In genomic region chr1:164316697-164317096, GRCm38 (mm10) we compare ENCODE assay signal across 8 mouse cellular contexts. TPM values are rescaled to one million over a fixed set of nuclear protein-coding genes. Genes with fewer than 3 reads are reported as not detected.
DNase-seq lines count a peak whose midpoint lies in the region; ATAC-seq and TF ChIP-seq lines count a peak whose summit lies in the region.

No protein-coding gene starts in this region.

- TF ChIP-seq POLR2A in liver, adult 2 months (IDR thresholded peaks at IDR 0.05; ENCODE audit: extremely low read depth, insufficient read depth, low read length): no peak

- no peak overlapping the region for H3K9ac ChIP-seq in forebrain, embryonic 13.5 days
- no peak overlapping the region for H3K9ac ChIP-seq in hindbrain, embryonic 16.5 days (ENCODE audit: low read depth, low read length)
- H3K9ac ChIP-seq in liver, adult 2 months (ENCODE audit: low read depth, low read length): no peak overlapping the region
- no peak overlapping the region for H3K9ac ChIP-seq in neural tube, embryonic 11.5 days (ENCODE audit: low read length)

- H3K79me2 ChIP-seq in liver, adult 2 months (ENCODE audit: control insufficient read depth, insufficient read depth, low read length): no peaks in the 10 kb centered on the region

- H3K27ac ChIP-seq in forebrain, embryonic 13.5 days: no peak overlapping the region
- no peak overlapping the region for H3K27ac ChIP-seq in hindbrain, embryonic 16.5 days (ENCODE audit: low read depth, low read length)
- no peak overlapping the region for H3K27ac ChIP-seq in liver, adult 2 months (replicated peaks; ENCODE audit: insufficient read depth, low read depth, low read length)
- no peak overlapping the region for H3K27ac ChIP-seq in neural tube, embryonic 11.5 days (ENCODE audit: low read depth, low read length)

- WGBS in forebrain, embryonic 13.5 days: 30% methylated on average over 3 of the region's 3 CpGs
- 33% methylated on average over 3 of the region's 3 CpGs for WGBS in hindbrain, embryonic 16.5 days
- 20% methylated on average over 3 of the region's 3 CpGs for WGBS in liver, adult 2 months
- WGBS in neural tube, embryonic 11.5 days: 44% methylated on average over 3 of the region's 3 CpGs

- H3K4me1 ChIP-seq in forebrain, embryonic 13.5 days: 0 out of 2 replicates have a peak, but pooled peaks cover 7% of the 10 kb centered on the region
- no peaks in the 10 kb centered on the region for H3K4me1 ChIP-seq in hindbrain, embryonic 16.5 days (ENCODE audit: control insufficient read depth, insufficient read depth, low read depth, low read length)
- no peaks in the 10 kb centered on the region for H3K4me1 ChIP-seq in liver, adult 2 months (ENCODE audit: control insufficient read depth, insufficient read depth, low read length)
- no peaks in the 10 kb centered on the region for H3K4me1 ChIP-seq in neural tube, embryonic 11.5 days (ENCODE audit: control insufficient read depth, insufficient read depth, low read length)

- H3K36me3 ChIP-seq in forebrain, embryonic 13.5 days (ENCODE audit: poor library complexity, severe bottlenecking): peaks cover 11% of the 10 kb centered on the region
- H3K36me3 ChIP-seq in hindbrain, embryonic 16.5 days (ENCODE audit: control insufficient read depth, insufficient read depth, low read length): no peaks in the 10 kb centered on the region; the same call in 1 of the 2 replicates
- H3K36me3 ChIP-seq in liver, adult 2 months (ENCODE audit: control insufficient read depth, insufficient read depth, low read length): no peaks in the 10 kb centered on the region
- no peaks in the 10 kb centered on the region for H3K36me3 ChIP-seq in neural tube, embryonic 11.5 days (ENCODE audit: control insufficient read depth, insufficient read depth, low read length)

- no peaks in the 10 kb centered on the region for H3K9me3 ChIP-seq in forebrain, embryonic 13.5 days (replicated peaks)
- H3K9me3 ChIP-seq in hindbrain, embryonic 16.5 days (ENCODE audit: control insufficient read depth, low read length): no peaks in the 10 kb centered on the region
- no peaks in the 10 kb centered on the region for H3K9me3 ChIP-seq in neural tube, embryonic 11.5 days (ENCODE audit: control insufficient read depth, low read length)

- H3K27me3 ChIP-seq in forebrain, embryonic 13.5 days: no peaks in the 10 kb centered on the region
- H3K27me3 ChIP-seq in hindbrain, embryonic 16.5 days (replicated peaks; ENCODE audit: control insufficient read depth, insufficient read depth, low read length): no peaks in the 10 kb centered on the region
- no peaks in the 10 kb centered on the region for H3K27me3 ChIP-seq in liver, adult 2 months (ENCODE audit: control insufficient read depth, insufficient read depth, low read length)
- no peaks in the 10 kb centered on the region for H3K27me3 ChIP-seq in neural tube, embryonic 11.5 days (ENCODE audit: control insufficient read depth, insufficient read depth, low read length)

- peak; percentile 46 for DNase-seq in ovary, postnatal 10 days (ENCODE audit: low spot score)
- DNase-seq in ovary, adult 18-20 months (ENCODE audit: low spot score): no peak
- DNase-seq in c-Kit-positive CD71-positive TER-119-positive erythroid progenitor cells, embryonic 14.5 days (ENCODE audit: low spot score): peak; percentile 75
- DNase-seq in liver, adult 2 months (ENCODE audit: extremely low read depth, low read depth, low spot score): peak; percentile 50
- DNase-seq in neural tube, embryonic 11.5 days (ENCODE audit: low spot score): peak; percentile 79
- DNase-seq in thymus, adult 18-20 months: peak; percentile 12 to 25

- peak; percentile 68 for TF ChIP-seq CTCF in liver, adult 2 months (IDR thresholded peaks at IDR 0.05; ENCODE audit: low read depth, low read length)

- H3K4me2 ChIP-seq in forebrain, embryonic 13.5 days: no peak overlapping the region
- H3K4me2 ChIP-seq in hindbrain, embryonic 16.5 days (ENCODE audit: low read length): no peak overlapping the region
- H3K4me2 ChIP-seq in neural tube, embryonic 11.5 days (ENCODE audit: low read depth): no peak overlapping the region

- peak; percentile 78 for ATAC-seq in forebrain, embryonic 13.5 days
- ATAC-seq in hindbrain, embryonic 16.5 days: peak; percentile 74
- ATAC-seq in neural tube, embryonic 11.5 days (ENCODE audit: insufficient read depth, low FRiP score, low TSS enrichment): peak; percentile 54; the same call in 1 of the 2 replicates

- H3K4me3 ChIP-seq in forebrain, embryonic 13.5 days: no peak overlapping the region
- no peak overlapping the region for H3K4me3 ChIP-seq in hindbrain, embryonic 16.5 days (ENCODE audit: low read length)
- no peak overlapping the region for H3K4me3 ChIP-seq in liver, adult 2 months (ENCODE audit: insufficient read depth, low read depth, low read length)
- H3K4me3 ChIP-seq in neural tube, embryonic 11.5 days (ENCODE audit: low read depth, low read length): no peak overlapping the region

RNA-seq across cellular contexts. Expression of gene Blzf1, which starts 9.4 kb away (rescaled TPM):
- polyA plus RNA-seq in forebrain, embryonic 13.5 days (2015; fragmentation: Nextera tagmentation; extraction: Ambion mirVana): 29.9 and 30.0 TPM in 2 replicates
- 29.4 and 31.3 TPM in 2 replicates for polyA plus RNA-seq in hindbrain, embryonic 16.5 days (2015; fragmentation: Nextera tagmentation; extraction: Ambion mirVana)
- total RNA-seq in liver, adult 2 months (2014; rRNA removed): 6.8 and 7.6 TPM in 2 replicates
- polyA plus RNA-seq in liver, adult 2 months (2012; rRNA removed): 1.9 and 2.0 TPM in 2 replicates
- 28.3 and 28.9 TPM in 2 replicates for polyA plus RNA-seq in neural tube, embryonic 11.5 days (2014; fragmentation: Nextera tagmentation; extraction: Ambion mirVana)

RNA-seq across cellular contexts. Expression of gene Nme7, which starts 12.8 kb away (rescaled TPM):
- 42.1 and 44.8 TPM in 2 replicates for polyA plus RNA-seq in forebrain, embryonic 13.5 days (2015; fragmentation: Nextera tagmentation; extraction: Ambion mirVana)
- 32.0 and 35.8 TPM in 2 replicates for polyA plus RNA-seq in hindbrain, embryonic 16.5 days (2015; fragmentation: Nextera tagmentation; extraction: Ambion mirVana)
- total RNA-seq in liver, adult 2 months (2014; rRNA removed): 12.8 and 17.1 TPM in 2 replicates
- polyA plus RNA-seq in liver, adult 2 months (2012; rRNA removed): 2.4 and 3.4 TPM in 2 replicates
- 32.4 and 35.4 TPM in 2 replicates for polyA plus RNA-seq in neural tube, embryonic 11.5 days (2014; fragmentation: Nextera tagmentation; extraction: Ambion mirVana)

RNA-seq across cellular contexts. Expression of gene Ccdc181, which starts 41.3 kb away (rescaled TPM):
- 17.3 and 18.5 TPM in 2 replicates for polyA plus RNA-seq in forebrain, embryonic 13.5 days (2015; fragmentation: Nextera tagmentation; extraction: Ambion mirVana)
- 23.9 and 26.4 TPM in 2 replicates for polyA plus RNA-seq in hindbrain, embryonic 16.5 days (2015; fragmentation: Nextera tagmentation; extraction: Ambion mirVana)
- total RNA-seq in liver, adult 2 months (2014; rRNA removed): 2.5 and 3.9 TPM in 2 replicates
- polyA plus RNA-seq in liver, adult 2 months (2012; rRNA removed): 0.91 and 1.1 TPM in 2 replicates
- 12.6 and 13.5 TPM in 2 replicates for polyA plus RNA-seq in neural tube, embryonic 11.5 days (2014; fragmentation: Nextera tagmentation; extraction: Ambion mirVana)
